Mouse (Mus musculus): ENCODE measurements around the gene Ankrd54. TPM values are rescaled to one million over a fixed set of nuclear protein-coding genes. Genes with fewer than 3 reads are reported as not detected.
A peak's percentile ranks its signal among the peaks of the same experiment; 100 is the strongest.

Ankrd54 gene
- polyA plus RNA-seq, 1 experiment from 2014 or later = 51.3 TPM

GRCm38 (mm10) chr15:79028823-79029484 is 33.7 kb downstream of the Ankrd54 start:
- Histone ChIP-seq H3K4me2 (ENCODE audit: low read length) (peak overlapping the region; percentile 95), H3K4me3 (ENCODE audit: low read depth, low read length) (peak overlapping the region; percentile 81), H3K4me1 (ENCODE audit: control insufficient read depth, insufficient read depth, low read length) (peaks cover 20% of the 10 kb centered on the region), H3K27me3 (replicated peaks; ENCODE audit: control insufficient read depth, insufficient read depth, low read length) (0 out of 2 replicates have a peak, but pooled peaks cover 2% of the 10 kb centered on the region), H3K27ac (ENCODE audit: low read depth, low read length) (peak overlapping the region; percentile 97), H3K36me3 (ENCODE audit: control insufficient read depth, insufficient read depth, low read length) (no peaks in the 10 kb centered on the region), H3K9ac (ENCODE audit: low read length) (peak overlapping the region; percentile 100), H3K9me3 (replicated peaks; ENCODE audit: control insufficient read depth, low read length) (no peaks in the 10 kb centered on the region)
- DNase-seq (ENCODE audit: low spot score) (no peak), ATAC-seq (no peak)
- WGBS = 25% methylated on average over 16 of the region's 16 CpGs

GRCm38 (mm10) chr15:79028237-79028738 is 34.4 kb downstream of the Ankrd54 start, which contains the start of gene H1f0:
Gene H1f0, plus strand, starts transcription at chr15:79028450.
- Histone ChIP-seq H3K4me2 (ENCODE audit: low read length) (peak within 1 kb of the TSS; percentile 95), H3K9ac (ENCODE audit: low read length) (peak within 1 kb of the TSS; percentile 100), H3K27me3 (replicated peaks; ENCODE audit: control insufficient read depth, insufficient read depth, low read length) (0 out of 2 replicates have a peak, but pooled peaks cover 3% of the 10 kb centered on the region), H3K4me3 (ENCODE audit: low read depth, low read length) (peak within 1 kb of the TSS; percentile 81), H3K36me3 (ENCODE audit: control insufficient read depth, insufficient read depth, low read length) (no peaks in the 10 kb centered on the region), H3K27ac (ENCODE audit: low read depth, low read length) (peak within 1 kb of the TSS; percentile 97), H3K4me1 (ENCODE audit: control insufficient read depth, insufficient read depth, low read length) (peaks cover 20% of the 10 kb centered on the region), H3K9me3 (replicated peaks; ENCODE audit: control insufficient read depth, low read length) (no peaks in the 10 kb centered on the region)
- DNase-seq (ENCODE audit: low spot score) (peak; percentile 93), ATAC-seq (peak; percentile 85)
- WGBS = under 1% methylated on average over 53 of the region's 58 CpGs

GRCm38 (mm10) chr15:79027291-79028205 is 35.1 kb downstream of the Ankrd54 start:
- WGBS = 5% methylated on average over 41 of the region's 46 CpGs
- Histone ChIP-seq H3K9me3 (replicated peaks; ENCODE audit: control insufficient read depth, low read length) (no peaks in the 10 kb centered on the region), H3K27me3 (replicated peaks; ENCODE audit: control insufficient read depth, insufficient read depth, low read length) (0 out of 2 replicates have a peak, but pooled peaks cover 3% of the 10 kb centered on the region), H3K27ac (ENCODE audit: low read depth, low read length) (peak overlapping the region; percentile 97), H3K4me1 (ENCODE audit: control insufficient read depth, insufficient read depth, low read length) (peaks cover 20% of the 10 kb centered on the region), H3K4me3 (ENCODE audit: low read depth, low read length) (peak overlapping the region; percentile 81), H3K36me3 (ENCODE audit: control insufficient read depth, insufficient read depth, low read length) (no peaks in the 10 kb centered on the region), H3K4me2 (ENCODE audit: low read length) (peak overlapping the region; percentile 95), H3K9ac (ENCODE audit: low read length) (peak overlapping the region; percentile 100)
- ATAC-seq (peak; percentile 28; the same call in 1 of the 2 replicates), DNase-seq (ENCODE audit: low spot score) (peak; percentile 11)

GRCm38 (mm10) chr15:79026511-79027290 is 36.0 kb downstream of the Ankrd54 start:
- H3K4me1 ChIP-seq (ENCODE audit: control insufficient read depth, insufficient read depth, low read length) = peaks cover 17% of the 10 kb centered on the region
- peak; percentile 70 for DNase-seq (ENCODE audit: low spot score)
- H3K9ac ChIP-seq (ENCODE audit: low read length) = no peak overlapping the region; the same call in 1 of the 2 replicates
- ATAC-seq = no peak
- H3K9me3 ChIP-seq (replicated peaks; ENCODE audit: control insufficient read depth, low read length) = no peaks in the 10 kb centered on the region
- 0 out of 2 replicates have a peak, but pooled peaks cover 3% of the 10 kb centered on the region for H3K27me3 ChIP-seq (replicated peaks; ENCODE audit: control insufficient read depth, insufficient read depth, low read length)
- WGBS = 39% methylated on average over 14 of the region's 14 CpGs
- no peaks in the 10 kb centered on the region for H3K36me3 ChIP-seq (ENCODE audit: control insufficient read depth, insufficient read depth, low read length)
- peak overlapping the region; percentile 95 for H3K4me2 ChIP-seq (ENCODE audit: low read length)
- H3K4me3 ChIP-seq (ENCODE audit: low read depth, low read length) = peak overlapping the region; percentile 81; the same call in 1 of the 2 replicates
- peak overlapping the region; percentile 4; the same call in 1 of the 2 replicates for H3K27ac ChIP-seq (ENCODE audit: low read depth, low read length)

- H3K4me1 ChIP-seq (ENCODE audit: control insufficient read depth, insufficient read depth, low read length) = peaks cover 11% of the 10 kb centered on the region
Measured at GRCm38 (mm10) chr15:79025687-79026308, 36.9 kb downstream of the Ankrd54 start.

GRCm38 (mm10) chr15:79023366-79023765 is 39.3 kb downstream of the Ankrd54 start:
- H3K27me3 ChIP-seq (replicated peaks; ENCODE audit: control insufficient read depth, insufficient read depth, low read length) = 0 out of 2 replicates have a peak, but pooled peaks cover 3% of the 10 kb centered on the region
- H3K4me3 ChIP-seq (ENCODE audit: low read depth, low read length) = no peak overlapping the region
- H3K9me3 ChIP-seq (replicated peaks; ENCODE audit: control insufficient read depth, low read length) = no peaks in the 10 kb centered on the region
- H3K36me3 ChIP-seq (ENCODE audit: control insufficient read depth, insufficient read depth, low read length) = no peaks in the 10 kb centered on the region
- 56% methylated on average over 1 of the region's 1 CpGs for WGBS
- H3K4me2 ChIP-seq (ENCODE audit: low read length) = no peak overlapping the region
- DNase-seq (ENCODE audit: low spot score) = no peak
- no peak overlapping the region for H3K27ac ChIP-seq (ENCODE audit: low read depth, low read length)
- H3K9ac ChIP-seq (ENCODE audit: low read length) = no peak overlapping the region
- H3K4me1 ChIP-seq (ENCODE audit: control insufficient read depth, insufficient read depth, low read length) = peaks cover 11% of the 10 kb centered on the region
- ATAC-seq = no peak

More at GRCm38 (mm10) chr15:79025687-79026308, 36.9 kb downstream of the Ankrd54 start:
- no peak for ATAC-seq
- Histone ChIP-seq H3K4me3 (ENCODE audit: low read depth, low read length) (no peak overlapping the region), H3K27me3 (replicated peaks; ENCODE audit: control insufficient read depth, insufficient read depth, low read length) (0 out of 2 replicates have a peak, but pooled peaks cover 3% of the 10 kb centered on the region), H3K4me2 (ENCODE audit: low read length) (peak overlapping the region; percentile 39), H3K9me3 (replicated peaks; ENCODE audit: control insufficient read depth, low read length) (no peaks in the 10 kb centered on the region), H3K9ac (ENCODE audit: low read length) (peak overlapping the region; percentile 13), H3K27ac (ENCODE audit: low read depth, low read length) (no peak overlapping the region), H3K36me3 (ENCODE audit: control insufficient read depth, insufficient read depth, low read length) (no peaks in the 10 kb centered on the region)
- WGBS = 14% methylated on average over 15 of the region's 18 CpGs
- peak; percentile 36 for DNase-seq (ENCODE audit: low spot score)

GRCm38 (mm10) chr15:79022671-79023230 is 39.9 kb downstream of the Ankrd54 start:
- H3K36me3 ChIP-seq (ENCODE audit: control insufficient read depth, insufficient read depth, low read length) = no peaks in the 10 kb centered on the region
- no peak overlapping the region for H3K4me2 ChIP-seq (ENCODE audit: low read length)
- 64% methylated on average over 10 of the region's 10 CpGs for WGBS
- H3K9me3 ChIP-seq (replicated peaks; ENCODE audit: control insufficient read depth, low read length) = no peaks in the 10 kb centered on the region
- peaks cover 11% of the 10 kb centered on the region for H3K4me1 ChIP-seq (ENCODE audit: control insufficient read depth, insufficient read depth, low read length)
- no peak overlapping the region for H3K4me3 ChIP-seq (ENCODE audit: low read depth, low read length)
- 0 out of 2 replicates have a peak, but pooled peaks cover 3% of the 10 kb centered on the region for H3K27me3 ChIP-seq (replicated peaks; ENCODE audit: control insufficient read depth, insufficient read depth, low read length)
- no peak for ATAC-seq
- no peak overlapping the region for H3K9ac ChIP-seq (ENCODE audit: low read length)
- no peak overlapping the region for H3K27ac ChIP-seq (ENCODE audit: low read depth, low read length)
- no peak for DNase-seq (ENCODE audit: low spot score)

Data from forebrain, embryonic 14.5 days (tissue).